Mouse (Mus musculus): ENCODE measurements at regions not wholly inside any gene's neighbourhood (a gene's known extent, or its start where the extent isn't known, plus 50 kb on each side); places are given as distances from the start of the nearest gene placed in this dataset.

- no peak for ATAC-seq (ENCODE audit: low read depth)
- Histone ChIP-seq H3K9me3 (no peaks in the 10 kb centered on the region), H3K9ac (no peak overlapping the region), H3K27ac (replicated peaks) (no peak overlapping the region), H3K4me1 (replicated peaks) (no peaks in the 10 kb centered on the region), H3K4me2 (no peak overlapping the region), H3K27me3 (no peaks in the 10 kb centered on the region), H3K36me3 (no peaks in the 10 kb centered on the region), H3K4me3 (no peak overlapping the region)
- WGBS: 34% methylated on average over 2 of the region's 2 CpGs
Observed at GRCm38 (mm10) chr11:64217181-64217580, 137.9 kb upstream of the Cox10 start.

- H3K9me3 ChIP-seq: no peaks in the 10 kb centered on the region
- peaks cover 9% of the 10 kb centered on the region; the same call in 1 of the 2 replicates for H3K4me1 ChIP-seq (replicated peaks)
- no peak overlapping the region for H3K27ac ChIP-seq (replicated peaks)
- no peak for ATAC-seq (ENCODE audit: low read depth)
- 65% methylated on average over 3 of the region's 3 CpGs for WGBS
- no peak overlapping the region for H3K4me3 ChIP-seq
- H3K4me2 ChIP-seq: no peak overlapping the region
- H3K9ac ChIP-seq: no peak overlapping the region
- no peaks in the 10 kb centered on the region for H3K27me3 ChIP-seq
- no peaks in the 10 kb centered on the region for H3K36me3 ChIP-seq
Observed at GRCm38 (mm10) chr11:64210916-64211315, 131.6 kb upstream of the Cox10 start.

- H3K27ac ChIP-seq (replicated peaks): no peak overlapping the region
- no peaks in the 10 kb centered on the region for H3K27me3 ChIP-seq
- H3K4me2 ChIP-seq: no peak overlapping the region
- 51% methylated on average over 2 of the region's 2 CpGs for WGBS
- no peaks in the 10 kb centered on the region for H3K36me3 ChIP-seq
- no peaks in the 10 kb centered on the region for H3K9me3 ChIP-seq
- H3K9ac ChIP-seq: no peak overlapping the region
- H3K4me1 ChIP-seq (replicated peaks): peaks cover 9% of the 10 kb centered on the region; the same call in 1 of the 2 replicates
- ATAC-seq (ENCODE audit: low read depth): no peak
- H3K4me3 ChIP-seq: no peak overlapping the region
Observed at GRCm38 (mm10) chr11:64208306-64208705, 129.0 kb upstream of the Cox10 start.

- Histone ChIP-seq H3K4me2 (no peak overlapping the region), H3K36me3 (no peaks in the 10 kb centered on the region), H3K27ac (replicated peaks) (no peak overlapping the region), H3K27me3 (no peaks in the 10 kb centered on the region), H3K9ac (no peak overlapping the region), H3K4me3 (no peak overlapping the region), H3K4me1 (replicated peaks) (peaks cover 9% of the 10 kb centered on the region; the same call in 1 of the 2 replicates), H3K9me3 (no peaks in the 10 kb centered on the region)
- 30% methylated on average over 4 of the region's 4 CpGs for WGBS
- ATAC-seq (ENCODE audit: low read depth): peak; percentile 43; the same call in 1 of the 2 replicates
Observed at GRCm38 (mm10) chr11:64207358-64207864, 128.1 kb upstream of the Cox10 start.

- ATAC-seq (ENCODE audit: low read depth): no peak
- Histone ChIP-seq H3K4me2 (no peak overlapping the region), H3K9ac (no peak overlapping the region), H3K36me3 (no peaks in the 10 kb centered on the region), H3K27me3 (no peaks in the 10 kb centered on the region), H3K27ac (replicated peaks) (no peak overlapping the region), H3K4me3 (no peak overlapping the region), H3K4me1 (replicated peaks) (peaks cover 9% of the 10 kb centered on the region; the same call in 1 of the 2 replicates), H3K9me3 (no peaks in the 10 kb centered on the region)
- WGBS: 83% methylated on average over 2 of the region's 2 CpGs
Observed at GRCm38 (mm10) chr11:64206155-64206554, 126.9 kb upstream of the Cox10 start.

- Histone ChIP-seq H3K4me2 (no peak overlapping the region), H3K27ac (replicated peaks) (no peak overlapping the region), H3K9ac (no peak overlapping the region), H3K9me3 (no peaks in the 10 kb centered on the region), H3K4me1 (replicated peaks) (peaks cover 9% of the 10 kb centered on the region; the same call in 1 of the 2 replicates), H3K4me3 (no peak overlapping the region), H3K27me3 (no peaks in the 10 kb centered on the region), H3K36me3 (no peaks in the 10 kb centered on the region)
- ATAC-seq (ENCODE audit: low read depth): no peak
- WGBS: 84% methylated on average over 4 of the region's 4 CpGs
Observed at GRCm38 (mm10) chr11:64205069-64205468, 125.8 kb upstream of the Cox10 start.

- no peaks in the 10 kb centered on the region for H3K27me3 ChIP-seq
- no peak for ATAC-seq (ENCODE audit: low read depth)
- H3K4me2 ChIP-seq: no peak overlapping the region
- no peaks in the 10 kb centered on the region for H3K9me3 ChIP-seq
- no peaks in the 10 kb centered on the region for H3K36me3 ChIP-seq
- peaks cover 9% of the 10 kb centered on the region; the same call in 1 of the 2 replicates for H3K4me1 ChIP-seq (replicated peaks)
- H3K4me3 ChIP-seq: no peak overlapping the region
- no peak overlapping the region for H3K27ac ChIP-seq (replicated peaks)
- no peak overlapping the region for H3K9ac ChIP-seq
- 71% methylated on average over 7 of the region's 7 CpGs for WGBS
Observed at GRCm38 (mm10) chr11:64204305-64204704, 125.0 kb upstream of the Cox10 start.

GRCm38 (mm10) chr11:64200874-64201273 lies 121.6 kb upstream of the Cox10 start:
- no peak overlapping the region for H3K4me3 ChIP-seq
- no peak overlapping the region for H3K4me2 ChIP-seq
- no peak overlapping the region for H3K27ac ChIP-seq (replicated peaks)
- H3K9me3 ChIP-seq: no peaks in the 10 kb centered on the region
- no peaks in the 10 kb centered on the region for H3K4me1 ChIP-seq (replicated peaks)
- no peaks in the 10 kb centered on the region for H3K27me3 ChIP-seq
- no peaks in the 10 kb centered on the region for H3K36me3 ChIP-seq
- no peak for ATAC-seq (ENCODE audit: low read depth)
- WGBS: 87% methylated on average over 6 of the region's 6 CpGs
- H3K9ac ChIP-seq: no peak overlapping the region

GRCm38 (mm10) chr11:64195272-64195671 lies 116.0 kb upstream of the Cox10 start:
- Histone ChIP-seq H3K9ac (no peak overlapping the region), H3K27me3 (no peaks in the 10 kb centered on the region; the same call in 1 of the 2 replicates), H3K9me3 (no peaks in the 10 kb centered on the region), H3K27ac (replicated peaks) (no peak overlapping the region), H3K4me2 (no peak overlapping the region), H3K4me1 (replicated peaks) (no peaks in the 10 kb centered on the region), H3K4me3 (no peak overlapping the region), H3K36me3 (no peaks in the 10 kb centered on the region)
- 96% methylated on average over 3 of the region's 3 CpGs for WGBS
- no peak for ATAC-seq (ENCODE audit: low read depth)

- H3K4me3 ChIP-seq: no peak overlapping the region
- H3K27ac ChIP-seq (replicated peaks): no peak overlapping the region
- 90% methylated on average over 2 of the region's 2 CpGs for WGBS
- H3K27me3 ChIP-seq: no peaks in the 10 kb centered on the region; the same call in 1 of the 2 replicates
- H3K4me2 ChIP-seq: no peak overlapping the region
- no peak overlapping the region for H3K9ac ChIP-seq
- H3K36me3 ChIP-seq: no peaks in the 10 kb centered on the region
- H3K4me1 ChIP-seq (replicated peaks): no peaks in the 10 kb centered on the region
- no peaks in the 10 kb centered on the region for H3K9me3 ChIP-seq
- no peak for ATAC-seq (ENCODE audit: low read depth)
Observed at GRCm38 (mm10) chr11:64188701-64189100, 109.4 kb upstream of the Cox10 start.

GRCm38 (mm10) chr11:64187488-64188444 lies 108.5 kb upstream of the Cox10 start:
- Histone ChIP-seq H3K9ac (no peak overlapping the region), H3K36me3 (no peaks in the 10 kb centered on the region), H3K4me1 (replicated peaks) (no peaks in the 10 kb centered on the region), H3K4me2 (no peak overlapping the region), H3K4me3 (no peak overlapping the region), H3K27me3 (no peaks in the 10 kb centered on the region; the same call in 1 of the 2 replicates), H3K27ac (replicated peaks) (no peak overlapping the region), H3K9me3 (no peaks in the 10 kb centered on the region)
- WGBS: 60% methylated on average over 9 of the region's 9 CpGs
- no peak for ATAC-seq (ENCODE audit: low read depth)

- H3K4me2 ChIP-seq: no peak overlapping the region
- H3K27ac ChIP-seq (replicated peaks): no peak overlapping the region
- no peaks in the 10 kb centered on the region for H3K4me1 ChIP-seq (replicated peaks)
- 71% methylated on average over 3 of the region's 3 CpGs for WGBS
- no peak overlapping the region for H3K9ac ChIP-seq
- no peaks in the 10 kb centered on the region for H3K9me3 ChIP-seq
- no peaks in the 10 kb centered on the region; the same call in 1 of the 2 replicates for H3K27me3 ChIP-seq
- no peak overlapping the region for H3K4me3 ChIP-seq
- ATAC-seq (ENCODE audit: low read depth): no peak
- H3K36me3 ChIP-seq: no peaks in the 10 kb centered on the region
Observed at GRCm38 (mm10) chr11:64187007-64187406, 107.7 kb upstream of the Cox10 start.
